Mouse (Mus musculus) bone marrow, adult 2 months (tissue): ENCODE measurements around the gene Fam110a. TPM values are rescaled to one million over a fixed set of nuclear protein-coding genes. Genes with fewer than 3 reads are reported as not detected.

Experiments used
- H3K27ac ChIP-seq: fragments of 200-500 bp; 2 replicates; pipeline ENCODE4 v1.5.1; 2012; ENCODE audit warnings: low read depth, mild to moderate bottlenecking, control low read depth, inconsistent platforms, low read length; ENCODE audit not compliant: control insufficient read depth, poor library complexity, insufficient read depth
- H3K4me1 ChIP-seq: fragments of 200-500 bp; 2 replicates; pipeline ENCODE4 v1.6.1; 2011; ENCODE audit warnings: low read length; ENCODE audit not compliant: control insufficient read depth, insufficient read depth
- H3K4me3 ChIP-seq: fragments of 200-500 bp; replicated peaks from 2 replicates; pipeline ENCODE3; 2011; ENCODE audit warnings: mild to moderate bottlenecking, low read depth, low read length, control low read depth; ENCODE audit not compliant: control insufficient read depth
- CTCF ChIP-seq: fragments of 200-500 bp; IDR thresholded peaks from 2 replicates; pipeline ENCODE4 v1.5.1; 2011; ENCODE audit warnings: low read length, control low read depth; ENCODE audit not compliant: control insufficient read depth, insufficient read depth
- POLR2A ChIP-seq: fragments of 200-500 bp; IDR thresholded peaks from 2 replicates; pipeline ENCODE4 v1.6.1; 2011; ENCODE audit warnings: low read depth, mild to moderate bottlenecking, control low read depth, low read length, borderline replicate concordance; ENCODE audit not compliant: control insufficient read depth
- WGBS: fragments of 180-500 bp; shearing (Covaris S2); methylation state at CpG from one replicate; pipeline ENCODE4 v1.1.7; 2018; 5-methylcytosine and 5-hydroxymethylcytosine counted together
- polyA plus RNA-seq: library from polyadenylated mRNA; stranded (reverse); fragments of >200 nt; gene quantifications from 2 replicates; pipeline ENCODE4 v1.2.4, GENCODE M21; 2011; ENCODE audit warnings: low replicate concordance; ENCODE audit not compliant: missing spikeins, insufficient read depth, insufficient read length

Gene Fam110a
- polyA plus RNA-seq, 1 experiment = 13.0 TPM

- peak overlapping the region; percentile 12 for H3K4me3 ChIP-seq
- H3K27ac ChIP-seq = no peak overlapping the region; the same call in 1 of the 2 replicates
- peaks cover 11% of the 10 kb centered on the region; the same call in 1 of the 2 replicates for H3K4me1 ChIP-seq
- WGBS = 48% methylated on average over 3 of the region's 3 CpGs
- TF ChIP-seq POLR2A = no peak
- TF ChIP-seq CTCF = no peak
Observed at GRCm38 (mm10) chr2:151980355-151980693, 305 bp upstream of the Fam110a start.

GRCm38 (mm10) chr2:151978494-151978893, 1.5 kb downstream of the Fam110a start:
- H3K4me3 ChIP-seq = no peak overlapping the region
- no peak overlapping the region for H3K27ac ChIP-seq
- peaks cover 11% of the 10 kb centered on the region; the same call in 1 of the 2 replicates for H3K4me1 ChIP-seq
- 66% methylated on average over 6 of the region's 6 CpGs for WGBS
- no peak for TF ChIP-seq POLR2A
- TF ChIP-seq CTCF = no peak

DNA sequence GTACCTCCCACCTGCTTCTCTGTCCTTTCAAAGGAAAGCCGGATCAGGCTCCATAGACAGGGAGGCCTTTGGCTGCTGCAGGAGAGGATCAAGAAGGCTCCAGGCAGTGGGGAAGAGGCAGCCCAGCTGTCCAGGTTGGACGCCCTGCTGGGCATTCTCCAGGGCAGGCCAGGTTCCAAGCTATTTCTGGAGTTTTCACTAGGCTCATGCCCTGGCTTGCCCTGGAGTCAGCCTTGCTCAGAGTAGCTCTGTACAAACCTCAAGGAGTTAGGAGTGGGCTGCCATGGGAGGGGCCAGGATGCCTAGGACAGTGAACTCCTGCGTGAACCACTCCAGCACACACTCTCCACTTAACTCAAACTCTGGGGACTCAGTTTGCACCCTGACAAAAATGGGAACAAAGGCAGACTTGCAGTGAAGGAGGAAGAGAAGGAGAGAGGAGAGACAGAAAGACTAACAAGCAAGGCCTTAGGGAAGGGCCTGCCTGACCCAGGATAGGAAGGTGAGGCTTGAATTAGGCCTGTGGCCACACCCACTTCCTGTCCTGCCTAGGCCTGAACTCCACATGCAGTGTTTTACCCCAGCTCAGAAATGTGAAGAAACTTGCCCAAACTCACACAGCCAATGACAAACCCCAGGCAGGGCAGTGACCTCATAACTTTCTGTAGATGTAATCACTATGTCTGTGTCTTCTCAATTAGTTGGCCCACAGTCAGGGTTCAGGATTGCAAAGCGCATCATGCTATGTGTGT, 2.2 kb downstream of the Fam110a start:
- peaks cover 11% of the 10 kb centered on the region; the same call in 1 of the 2 replicates for H3K4me1 ChIP-seq
- TF ChIP-seq POLR2A (no peak), CTCF (no peak)
- no peak overlapping the region for H3K4me3 ChIP-seq
- H3K27ac ChIP-seq = no peak overlapping the region
- WGBS = 73% methylated on average over 4 of the region's 4 CpGs

- Histone ChIP-seq H3K4me3 (no peak overlapping the region), H3K4me1 (peaks cover 11% of the 10 kb centered on the region; the same call in 1 of the 2 replicates), H3K27ac (no peak overlapping the region)
- WGBS = 95% methylated on average over 3 of the region's 3 CpGs
- TF ChIP-seq CTCF (no peak), POLR2A (no peak)
Observed at GRCm38 (mm10) chr2:151976067-151976466, 4.0 kb downstream of the Fam110a start.

DNA sequence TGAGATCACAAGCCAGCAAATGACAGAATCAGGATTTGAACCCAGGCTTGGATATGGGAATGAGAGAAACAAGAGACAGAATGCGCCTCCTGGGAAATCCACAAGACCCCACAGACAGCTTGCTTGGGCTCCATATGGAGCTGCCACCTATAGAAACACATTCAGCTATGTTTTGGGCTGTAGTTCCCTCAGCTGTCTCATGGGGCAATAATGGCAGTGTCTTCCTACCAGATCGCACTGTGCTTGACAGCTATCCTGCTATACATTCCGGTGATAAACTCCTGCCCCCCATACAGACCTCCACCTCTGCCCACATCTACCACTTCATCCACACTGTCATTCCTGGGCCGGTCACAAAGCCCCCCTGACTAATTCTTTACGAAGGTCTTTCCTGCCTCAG, 4.7 kb downstream of the Fam110a start:
- Histone ChIP-seq H3K27ac (no peak overlapping the region), H3K4me3 (no peak overlapping the region), H3K4me1 (peaks cover 10% of the 10 kb centered on the region; the same call in 1 of the 2 replicates)
- WGBS = 88% methylated on average over 5 of the region's 5 CpGs
- TF ChIP-seq POLR2A = no peak
- TF ChIP-seq CTCF = no peak

- WGBS = 2% methylated on average over 36 of the region's 36 CpGs
- Histone ChIP-seq H3K27ac (peak overlapping the region; percentile 67), H3K4me1 (peaks cover 9% of the 10 kb centered on the region; the same call in 1 of the 2 replicates), H3K4me3 (peak overlapping the region; percentile 51)
- no peak for TF ChIP-seq CTCF
- 0 out of 2 replicates have a peak, but pooled peaks have one; percentile 13 for TF ChIP-seq POLR2A
Observed at GRCm38 (mm10) chr2:151973595-151974562, 6.1 kb downstream of the Fam110a start.

DNA sequence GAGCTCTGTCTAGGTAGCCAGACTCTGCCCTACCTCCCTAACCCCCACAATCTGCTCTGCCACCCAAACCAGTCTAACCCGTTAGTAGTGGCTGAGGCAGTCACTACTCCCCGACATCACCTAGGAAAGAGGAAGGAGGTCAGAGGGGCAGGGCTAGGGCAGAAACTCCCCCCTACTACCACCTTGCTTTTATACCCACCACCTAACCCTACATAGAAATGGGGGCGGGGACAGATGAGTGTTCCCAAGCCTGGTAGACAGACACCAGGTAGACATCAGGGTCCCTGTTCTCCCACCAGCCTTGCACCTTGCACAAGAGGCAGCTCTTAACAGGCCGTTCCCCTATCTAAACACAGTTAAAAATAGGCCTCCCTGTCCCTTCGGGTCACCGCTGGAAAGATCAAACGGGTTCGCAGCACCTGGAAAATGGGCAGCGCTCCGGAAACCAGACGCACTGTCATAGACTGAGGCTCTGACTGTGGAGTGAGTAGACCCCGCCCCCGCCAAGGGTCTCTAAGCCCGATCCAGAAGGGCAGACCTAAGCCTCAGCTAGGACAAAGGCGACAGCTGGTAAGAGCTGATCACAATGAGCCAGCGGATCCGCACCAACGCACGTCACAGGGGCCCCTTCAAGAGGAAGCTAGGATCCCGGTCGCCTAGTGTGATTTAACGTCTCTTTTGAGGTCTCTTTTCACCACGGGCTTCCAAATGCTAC, 7.0 kb downstream of the Fam110a start:
- H3K27ac ChIP-seq = peak overlapping the region; percentile 67
- TF ChIP-seq CTCF (no peak), POLR2A (no peak)
- WGBS = 1% methylated on average over 23 of the region's 23 CpGs
- peak overlapping the region; percentile 51 for H3K4me3 ChIP-seq
- H3K4me1 ChIP-seq = peaks cover 7% of the 10 kb centered on the region; the same call in 1 of the 2 replicates
